Mouse (Mus musculus): Measurements from ENCODE around the gene Dusp11.
"Not testable (repeated sequence)": the region's sequence is repeated elsewhere in the genome, so short reads cannot be mapped to it uniquely, and the experiment has no call there.

Gene Dusp11

DNA sequence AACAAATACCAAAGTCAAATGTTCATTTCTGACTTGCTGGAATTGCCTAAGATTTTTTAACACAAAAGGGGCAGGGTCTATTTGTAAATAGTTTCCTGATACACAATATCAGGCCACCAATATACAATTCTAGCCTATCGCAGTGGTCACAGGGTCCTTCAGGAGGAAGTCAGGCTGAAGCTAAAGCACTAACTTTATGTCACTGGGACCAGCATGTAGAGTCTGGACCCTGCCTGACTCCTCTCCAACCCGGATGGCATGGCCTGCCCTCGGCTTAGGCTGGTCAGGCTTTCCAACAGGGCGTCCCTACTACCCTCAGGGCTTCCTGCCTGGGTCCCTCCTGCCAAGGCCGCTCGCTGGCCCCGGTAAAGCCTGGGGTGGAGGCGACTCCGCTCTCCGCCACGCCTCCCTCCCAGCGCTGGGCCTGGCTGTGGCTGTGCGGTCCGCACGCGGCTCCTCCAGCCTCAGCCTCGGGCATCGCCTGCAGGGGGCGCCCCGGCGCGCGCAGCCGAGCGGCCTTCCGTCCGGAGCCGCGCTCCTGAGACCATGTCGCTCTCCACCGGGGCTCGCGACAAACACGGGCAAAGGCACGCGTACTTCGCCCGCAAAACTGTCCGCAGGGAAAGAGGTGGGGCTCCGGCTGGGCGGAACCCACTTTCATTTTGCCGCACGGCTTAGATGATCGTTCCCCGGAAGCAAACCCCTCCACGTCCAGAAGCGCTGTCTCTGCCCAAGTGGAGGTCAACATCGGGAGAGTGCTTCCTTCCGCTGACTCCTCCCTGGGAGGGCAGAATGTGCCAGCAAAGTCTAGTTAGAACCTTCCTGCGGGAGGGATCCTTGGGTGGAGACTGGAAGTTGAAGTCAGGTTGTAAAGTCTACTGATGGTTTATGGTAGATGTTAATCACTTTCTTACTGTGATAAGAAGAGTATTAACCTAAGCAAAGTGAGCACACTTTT, 24.7 kb downstream of the Dusp11 start:
- in situ Hi-C loops (cut with MseI, MboI) = not testable (repeated sequence)

DNA sequence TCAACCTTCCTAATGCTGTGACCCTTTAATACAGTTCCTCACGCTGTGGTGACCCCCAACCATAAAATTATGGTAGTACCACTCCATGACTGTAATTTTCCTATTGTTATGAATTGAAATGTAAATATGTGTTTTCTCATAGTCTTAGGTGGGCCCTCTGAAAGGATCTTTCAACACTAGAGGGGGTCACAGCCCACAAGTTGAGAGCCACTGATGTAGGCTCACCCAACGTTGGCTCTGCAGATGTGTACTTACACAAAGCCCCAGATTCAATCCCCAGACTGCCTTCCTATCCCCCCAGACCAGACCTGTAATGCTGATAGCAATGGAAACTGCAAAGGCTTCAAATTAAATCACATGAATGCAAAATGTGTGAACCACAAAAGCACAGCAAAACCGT, 25.8 kb downstream of the Dusp11 start:
- in situ Hi-C loops (cut with MseI, MboI) = no loop called here

DNA sequence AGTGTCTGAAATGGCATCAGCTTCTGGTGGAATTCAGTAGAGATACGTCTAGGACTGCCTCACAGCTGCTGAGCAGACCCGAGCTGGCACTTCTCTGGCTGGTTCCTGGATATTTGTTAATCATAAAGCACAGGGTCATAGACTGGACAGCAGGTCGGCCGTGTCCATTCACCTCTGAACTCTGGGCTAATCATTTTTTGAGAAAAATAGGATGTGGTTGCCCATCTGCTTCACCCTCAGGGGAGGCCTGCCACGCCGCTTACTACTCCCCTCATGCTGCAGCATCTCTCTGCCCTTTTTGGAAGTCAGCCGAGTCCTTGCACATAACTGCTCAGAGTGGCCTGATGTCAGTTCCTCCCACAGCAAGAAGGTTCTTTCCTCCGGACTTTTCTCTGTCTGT, 27.4 kb downstream of the Dusp11 start:
- in situ Hi-C loops (cut with MseI, MboI) = no loop called here

DNA sequence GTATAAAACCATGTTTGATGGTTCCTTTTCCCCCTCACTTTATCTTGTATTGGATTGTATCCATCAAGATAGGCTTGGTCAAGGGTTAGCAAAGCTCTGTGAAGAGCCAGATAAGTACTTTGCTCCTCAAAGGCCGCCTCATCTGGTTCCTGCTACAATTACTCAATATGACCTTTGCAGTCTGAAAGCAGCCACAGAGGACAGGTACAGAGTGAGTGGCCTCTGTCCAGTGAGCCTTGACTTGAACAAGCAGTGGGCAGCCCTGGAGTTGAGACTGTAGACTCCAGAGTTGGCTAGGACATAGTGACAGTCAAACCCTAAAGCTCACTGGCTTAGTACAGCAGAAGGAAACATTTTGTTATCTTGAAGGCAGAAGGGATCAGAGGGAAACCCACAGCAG, 32.2 kb downstream of the Dusp11 start:
- in situ Hi-C loops (cut with MseI, MboI) = no loop called here

DNA sequence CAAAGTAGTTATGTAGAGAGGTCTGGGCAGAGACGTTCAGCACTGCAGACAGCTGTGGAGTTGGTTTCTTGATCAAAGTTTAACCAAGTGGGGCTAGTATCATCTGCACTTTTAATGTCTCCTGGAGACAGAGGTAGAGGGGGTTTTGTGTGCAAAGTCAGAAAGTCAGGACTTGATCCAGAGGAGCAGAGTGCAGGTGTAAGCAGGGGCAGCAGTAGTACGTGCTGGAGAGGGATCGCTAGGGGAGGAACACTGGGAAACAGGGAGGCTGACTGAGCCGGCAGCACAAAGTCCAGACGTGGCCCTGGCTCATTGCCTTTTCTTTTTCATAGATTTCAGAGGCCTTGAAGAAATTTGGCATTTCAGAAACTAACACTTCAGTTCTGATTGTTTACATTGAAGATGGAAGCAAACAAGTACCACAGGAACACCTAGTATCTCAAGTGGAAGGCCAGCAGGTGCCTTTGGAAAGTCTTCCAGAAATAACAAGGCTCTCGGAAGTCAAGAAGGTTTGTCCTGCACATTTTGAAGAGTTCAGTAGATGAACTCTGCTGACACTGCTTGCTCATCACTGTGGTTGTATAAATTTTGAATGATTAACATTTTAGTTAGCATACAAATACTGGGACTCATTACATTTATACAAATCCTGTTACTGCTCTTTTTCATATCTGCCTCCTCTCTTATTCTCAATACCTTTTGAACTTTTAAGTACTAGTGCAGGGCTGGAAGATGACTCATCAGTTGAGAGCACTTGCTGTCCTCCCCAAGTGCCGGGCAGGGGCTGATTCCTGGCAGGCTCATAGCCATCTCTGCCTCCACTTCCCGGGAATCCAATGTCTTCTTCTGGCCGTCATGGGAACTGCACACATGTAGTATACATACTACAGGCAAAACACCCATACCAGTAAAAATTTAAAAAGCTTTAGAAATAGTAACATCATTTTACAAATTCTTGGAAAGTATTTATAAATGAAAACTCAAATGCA, 33.7 kb downstream of the Dusp11 start:
- in situ Hi-C loops (cut with MseI, MboI) = no loop called here

DNA sequence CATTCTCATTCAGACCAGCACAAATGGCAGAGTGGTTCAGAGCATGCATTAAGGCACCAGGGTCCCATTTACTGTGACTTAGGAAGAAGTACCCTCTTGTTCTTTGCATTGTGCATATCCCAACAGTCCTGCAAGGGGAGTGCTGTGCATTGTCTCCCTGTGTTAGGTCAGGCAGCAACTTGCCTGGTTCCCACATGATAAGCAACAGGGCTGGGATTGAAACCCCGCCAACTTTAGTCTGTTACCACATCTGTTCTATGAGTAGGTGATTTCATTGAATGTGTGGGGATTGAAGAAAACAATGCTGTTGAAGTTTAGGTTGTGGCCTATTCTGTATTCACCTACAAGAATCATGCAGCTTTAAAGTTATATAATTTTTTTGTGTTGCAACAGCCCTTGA, 34.8 kb downstream of the Dusp11 start:
- in situ Hi-C loops (cut with MseI, MboI) = no loop called here

DNA sequence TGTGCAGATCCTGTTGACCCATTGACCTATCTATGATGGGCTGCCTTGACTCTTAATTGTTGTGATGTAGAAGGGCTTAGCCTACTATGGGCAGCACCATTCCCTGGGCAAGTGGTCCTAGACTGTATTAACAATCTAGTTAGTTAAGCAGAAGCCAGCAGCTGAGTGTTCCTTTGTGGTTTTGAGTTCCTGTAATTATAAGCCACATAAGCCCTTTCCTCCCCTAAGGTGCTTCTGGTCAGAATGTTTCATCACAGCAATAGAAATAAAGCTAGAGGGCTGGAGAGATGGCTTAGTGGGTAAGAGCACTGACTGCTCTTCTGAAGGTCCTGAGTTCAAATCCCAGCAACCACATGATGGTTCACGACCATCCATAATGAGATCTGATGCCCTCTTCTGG, 37.8 kb downstream of the Dusp11 start:
- in situ Hi-C loops (cut with MseI, MboI) = loop anchor here in 1 of 2 experiments (25.0 kb wide), 1 partner anchor 286 kb away; no protein-coding TSS in a partner anchor

DNA sequence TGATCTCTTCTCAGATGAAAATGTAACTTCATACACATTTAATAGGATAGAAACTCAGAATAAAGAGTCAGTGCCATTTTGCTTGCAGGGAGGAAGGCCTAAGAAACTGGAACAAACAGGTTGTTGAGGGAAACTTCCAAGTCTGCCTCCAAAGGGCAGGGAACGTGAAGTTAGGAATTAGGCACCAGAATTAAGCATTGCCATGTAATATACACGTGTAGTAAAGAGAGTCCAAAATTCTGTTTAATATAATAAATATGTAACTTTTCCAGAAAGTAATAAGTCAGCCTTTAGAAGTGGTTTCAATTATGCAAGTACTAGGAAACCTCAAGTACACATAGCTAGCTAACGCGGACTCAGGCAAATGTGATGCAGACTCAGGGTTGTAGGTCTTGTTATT, 42.1 kb downstream of the Dusp11 start:
- in situ Hi-C loops (cut with MseI, MboI) = loop anchor here in 1 of 2 experiments (25.0 kb wide), 1 partner anchor 282 kb away; no protein-coding TSS in a partner anchor

DNA sequence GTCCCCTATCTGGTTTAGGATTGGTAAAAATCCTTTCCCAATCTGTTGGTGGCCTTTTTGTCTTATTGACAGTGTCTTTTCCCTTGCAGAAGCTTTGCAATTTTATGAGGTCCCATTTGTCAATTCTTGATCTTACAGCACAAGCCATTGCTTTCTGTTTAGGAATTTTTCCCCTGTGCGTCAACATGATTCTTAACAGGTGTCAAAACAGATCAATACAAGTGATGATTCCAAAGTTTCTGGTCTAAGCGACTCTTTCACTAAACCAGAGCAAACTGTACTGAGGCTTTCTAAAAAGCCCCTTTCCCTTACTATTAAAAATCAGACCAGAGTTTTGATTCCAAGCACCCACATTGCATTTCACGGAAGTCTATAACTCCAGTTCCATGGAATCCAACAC, 43.1 kb downstream of the Dusp11 start:
- in situ Hi-C loops (cut with MseI, MboI) = loop anchor here in 1 of 2 experiments (25.0 kb wide), 1 partner anchor 281 kb away; no protein-coding TSS in a partner anchor

DNA sequence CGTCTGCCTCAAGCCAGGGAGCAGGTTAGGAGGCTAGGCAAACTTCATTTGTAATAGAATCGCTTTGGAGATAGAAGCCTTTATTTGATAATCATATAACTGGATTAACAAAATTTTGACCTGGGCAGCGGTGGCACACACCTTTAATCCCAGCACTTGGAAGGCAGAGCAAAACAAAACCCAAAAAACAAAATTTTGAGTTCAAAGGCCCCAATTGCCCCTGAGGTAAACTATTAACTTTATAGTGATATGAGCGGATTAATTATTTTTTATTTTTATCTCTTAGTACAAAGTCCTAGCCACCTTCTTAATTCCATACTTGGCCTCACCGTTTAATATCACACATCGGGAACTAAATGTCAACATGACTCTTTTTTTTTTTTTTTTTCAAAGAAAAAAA, 44.9 kb downstream of the Dusp11 start:
- in situ Hi-C loops (cut with MseI, MboI) = loop anchor here in 1 of 2 experiments (25.0 kb wide), 1 partner anchor 279 kb away; no protein-coding TSS in a partner anchor

DNA sequence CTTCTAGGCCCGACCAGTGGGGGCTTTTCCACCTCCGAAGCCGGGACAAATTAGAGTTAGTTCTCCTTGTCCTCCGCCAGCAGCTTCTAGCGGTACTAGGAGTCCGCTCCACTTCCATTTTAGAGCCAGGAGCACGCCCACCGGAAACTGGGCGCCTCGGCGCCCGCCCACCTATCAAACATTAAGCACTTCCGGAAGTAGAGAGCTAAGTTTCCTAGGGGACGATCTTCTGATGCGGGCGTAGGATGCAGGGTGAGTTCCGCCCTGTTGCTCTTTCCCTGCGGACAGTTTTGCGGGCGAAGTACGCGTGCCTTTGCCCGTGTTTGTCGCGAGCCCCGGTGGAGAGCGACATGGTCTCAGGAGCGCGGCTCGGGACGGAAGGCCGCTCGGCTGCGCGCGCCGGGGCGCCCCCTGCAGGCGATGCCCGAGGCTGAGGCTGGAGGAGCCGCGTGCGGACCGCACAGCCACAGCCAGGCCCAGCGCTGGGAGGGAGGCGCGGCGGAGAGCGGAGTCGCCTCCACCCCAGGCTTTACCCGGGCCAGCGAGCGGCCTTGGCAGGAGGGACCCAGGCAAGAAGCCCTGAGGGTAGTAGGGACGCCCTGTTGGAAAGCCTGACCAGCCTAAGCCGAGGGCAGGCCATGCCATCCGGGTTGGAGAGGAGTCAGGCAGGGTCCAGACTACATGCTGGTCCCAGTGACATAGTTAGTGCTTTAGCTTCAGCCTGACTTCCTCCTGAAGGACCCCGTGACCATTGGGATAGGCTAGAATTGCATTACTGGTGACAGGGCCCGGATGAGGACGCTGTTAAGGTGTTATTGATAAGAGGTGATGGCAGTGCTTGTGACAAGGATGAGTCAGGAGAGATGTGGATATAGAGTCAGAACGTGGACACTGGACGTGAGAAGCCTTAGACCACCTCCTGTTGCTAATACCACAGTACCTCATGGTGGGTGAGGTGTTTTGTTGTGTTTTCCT, 45.6 kb downstream of the Dusp11 start, which contains the start of gene Nat8f1:
Gene Nat8f1 (minus strand): TSS at position 149 of the 975 bp plus-strand sequence.
- in situ Hi-C loops (cut with MseI, MboI) = loop anchor here in 1 of 2 experiments (25.0 kb wide), 1 partner anchor 279 kb away; no protein-coding TSS in a partner anchor

DNA sequence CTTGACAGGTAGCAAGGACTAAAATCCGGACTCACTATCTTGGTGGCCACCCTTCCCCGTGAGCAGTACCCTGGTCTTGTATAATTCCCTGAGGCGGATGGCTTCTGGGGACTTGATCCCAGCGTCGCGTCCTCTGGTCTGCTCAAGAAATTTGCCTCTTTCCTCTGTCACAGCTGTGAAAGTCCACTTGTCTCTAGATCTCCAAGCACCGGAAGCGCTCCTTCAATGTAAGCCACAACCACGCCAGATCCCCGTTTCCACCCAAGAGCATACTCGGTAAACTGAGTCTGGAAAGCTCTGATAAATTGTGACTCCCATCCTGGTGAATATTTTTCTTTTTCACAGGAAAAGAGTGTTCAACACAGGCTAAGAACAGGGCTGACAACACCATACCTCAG, 46.3 kb downstream of the Dusp11 start:
- in situ Hi-C loops (cut with MseI, MboI) = loop anchor here in 1 of 2 experiments (25.0 kb wide), 1 partner anchor 278 kb away; no protein-coding TSS in a partner anchor

DNA sequence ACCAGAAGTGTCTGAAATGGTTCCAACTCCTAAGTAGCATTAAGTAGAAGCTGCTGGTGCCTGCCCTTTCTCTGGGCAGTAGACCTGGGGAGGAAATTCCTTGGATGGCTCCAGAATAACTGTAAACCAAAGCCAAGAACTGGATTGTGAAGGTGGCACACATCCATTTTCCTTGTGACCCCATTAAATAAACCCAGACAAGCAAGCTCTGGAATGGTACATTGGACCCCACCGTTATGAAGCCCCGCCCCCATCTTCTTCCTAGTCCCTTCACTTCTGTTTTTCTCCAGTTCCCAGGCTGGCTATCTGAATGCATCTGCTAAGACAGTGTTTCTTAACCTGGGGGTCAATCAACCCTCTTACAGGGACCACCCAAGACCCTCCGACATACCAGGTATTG, 49.9 kb downstream of the Dusp11 start, which contains the start of gene Tprkb:
Gene Tprkb (plus strand): TSS at position 279 of the 400 bp plus-strand sequence.
- in situ Hi-C loops (cut with MseI, MboI) = loop anchor here in 1 of 2 experiments (25.0 kb wide), 1 partner anchor 274 kb away; no protein-coding TSS in a partner anchor

DNA sequence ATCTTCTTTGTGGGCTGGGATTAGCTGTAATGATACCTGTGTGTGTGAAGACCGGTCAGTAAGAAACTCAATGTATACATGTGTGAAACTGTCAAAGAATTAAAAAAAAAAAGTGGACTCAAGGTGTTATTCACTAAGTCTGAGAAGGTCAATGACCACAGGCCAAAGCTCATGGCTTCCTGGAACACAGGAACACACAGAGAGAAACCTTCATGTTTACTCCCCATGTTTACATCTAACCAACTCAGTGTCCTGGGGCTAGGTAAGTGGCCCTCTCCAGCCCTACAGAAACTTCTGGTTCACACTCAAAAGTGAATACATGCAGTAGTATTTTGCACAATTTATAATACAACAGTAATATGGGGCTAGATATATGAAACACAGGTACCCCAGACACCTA, 51.8 kb downstream of the Dusp11 start:
- in situ Hi-C loops (cut with MseI, MboI) = loop anchor here in 1 of 2 experiments (10.0 to 25.0 kb wide), 2 partner anchors 75 to 272 kb away; partner anchors contain the start of gene Nat8

DNA sequence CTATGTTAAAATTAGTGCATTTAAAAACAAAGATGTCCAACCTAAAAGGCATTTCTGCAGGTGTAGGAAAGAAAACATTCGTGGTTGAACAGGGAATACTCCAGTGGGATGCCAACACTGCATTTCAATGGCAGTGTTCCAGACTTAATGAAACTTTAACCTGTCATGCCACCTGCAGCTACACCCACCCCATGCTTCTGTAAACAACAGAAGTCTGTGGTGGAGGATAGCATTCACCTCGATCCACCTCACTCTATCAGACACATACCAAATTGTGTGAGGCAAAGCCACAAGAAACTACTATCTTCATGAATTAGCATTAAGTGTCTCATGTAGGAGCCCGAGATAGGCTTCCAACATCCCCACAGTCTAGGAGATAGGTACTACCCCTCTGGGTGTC, 53.1 kb downstream of the Dusp11 start:
- in situ Hi-C loops (cut with MseI, MboI) = loop anchor here in 1 of 2 experiments (10.0 to 25.0 kb wide), 2 partner anchors 74 to 271 kb away; partner anchors contain the start of gene Nat8

DNA sequence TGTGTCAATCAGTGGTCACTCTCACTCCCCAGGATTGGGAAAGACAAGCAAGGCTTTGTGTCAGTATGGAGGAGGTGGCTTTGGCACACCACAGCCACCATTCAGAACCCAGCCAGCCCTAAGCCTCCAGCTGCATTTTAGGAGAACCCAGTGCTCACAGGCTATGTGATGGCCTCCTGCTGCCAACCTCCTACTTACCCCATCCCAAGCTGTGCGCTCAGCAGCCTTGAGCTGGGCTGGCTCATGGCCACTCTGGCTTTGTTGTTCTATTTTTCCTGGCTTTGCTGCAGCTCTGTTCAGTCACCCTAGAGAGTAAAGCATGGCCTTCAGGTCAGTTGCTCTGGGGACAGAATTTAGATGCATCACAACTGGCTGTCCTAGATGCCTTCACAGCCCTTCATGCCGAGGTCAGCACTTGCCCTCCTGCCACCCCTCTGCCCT, 54.5 kb downstream of the Dusp11 start:
- in situ Hi-C loops (cut with MseI, MboI) = loop anchor here in 1 of 2 experiments (10.0 to 25.0 kb wide), 2 partner anchors 72 to 270 kb away; partner anchors contain the start of gene Nat8

DNA sequence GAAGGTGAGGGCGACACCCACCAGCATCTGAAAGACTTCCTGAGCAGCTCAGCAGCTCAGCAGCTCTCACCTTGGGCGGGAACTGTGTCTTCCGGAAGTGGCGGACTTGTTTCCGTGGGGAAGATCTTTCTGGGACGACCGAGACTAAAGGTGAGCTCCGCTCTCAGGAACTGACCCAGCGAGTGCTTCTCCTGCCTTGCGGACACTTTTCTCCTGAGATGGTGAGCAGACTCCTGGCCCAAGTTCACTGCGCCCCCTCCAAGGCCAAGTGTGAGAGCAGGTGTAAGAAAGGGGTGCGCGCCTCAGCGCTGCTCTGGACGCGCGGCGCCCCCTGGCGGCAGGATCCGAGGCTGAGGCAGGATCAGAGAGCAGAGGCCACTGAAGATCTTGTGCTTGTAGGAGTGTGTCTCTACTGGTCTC, 56.8 kb downstream of the Dusp11 start, which contains the start of gene Nat8f4:
Gene Nat8f4 (minus strand): TSS at position 243 of the 420 bp plus-strand sequence.
- in situ Hi-C loops (cut with MseI, MboI) = loop anchor here in 1 of 2 experiments (10.0 to 25.0 kb wide), 2 partner anchors 70 to 267 kb away; partner anchors contain the start of gene Nat8

DNA sequence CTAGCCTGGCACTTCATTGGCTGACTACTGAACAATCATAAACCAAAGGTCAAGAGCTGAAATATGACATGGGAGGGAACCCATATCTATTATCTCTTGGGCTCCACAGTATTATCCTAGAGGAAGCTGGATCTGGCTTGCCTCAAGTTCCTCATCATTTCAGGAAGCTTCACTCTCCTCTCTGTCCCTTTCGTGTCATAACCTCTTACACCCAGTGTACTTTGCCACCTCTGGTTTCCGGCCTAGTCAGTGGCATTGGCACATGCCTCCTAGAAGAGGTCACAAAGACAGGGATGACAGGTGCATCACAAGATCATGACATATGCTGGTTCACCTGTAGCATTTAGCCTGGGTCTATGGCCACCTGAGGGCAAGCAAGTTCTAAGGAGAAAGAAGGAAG, 59.2 kb downstream of the Dusp11 start:
- in situ Hi-C loops (cut with MseI, MboI) = loop anchor here in 1 of 2 experiments (10.0 to 25.0 kb wide), 2 partner anchors 68 to 265 kb away; partner anchors contain the start of gene Nat8
